Mouse (Mus musculus) cerebellum, postnatal 14 days (tissue): ENCODE data around the gene Col4a3bp.

Source experiments
- DNase-seq, 2 experiments: peaks; one replicate each; pipeline ENCODE4 v3.0.0; 2021; ENCODE audit warnings: mixed read lengths in 2 of 2

Gene Col4a3bp

GRCm38 (mm10) chr13:96542081-96542889, at the start of gene Col4a3bp, which contains the start of gene Polk:
TSS of gene Col4a3bp (plus strand) at chr13:96542618.
TSS of gene Polk (minus strand) at chr13:96542579.
- peak; percentile 96 to 98 for DNase-seq

- DNase-seq: no peak
These were observed 45.8 kb upstream of the Col4a3bp start for GRCm38 (mm10) chr13:96496630-96497029.

GRCm38 (mm10) chr13:96499891-96500290, 42.5 kb upstream of the Col4a3bp start:
- no peak for DNase-seq

DNA sequence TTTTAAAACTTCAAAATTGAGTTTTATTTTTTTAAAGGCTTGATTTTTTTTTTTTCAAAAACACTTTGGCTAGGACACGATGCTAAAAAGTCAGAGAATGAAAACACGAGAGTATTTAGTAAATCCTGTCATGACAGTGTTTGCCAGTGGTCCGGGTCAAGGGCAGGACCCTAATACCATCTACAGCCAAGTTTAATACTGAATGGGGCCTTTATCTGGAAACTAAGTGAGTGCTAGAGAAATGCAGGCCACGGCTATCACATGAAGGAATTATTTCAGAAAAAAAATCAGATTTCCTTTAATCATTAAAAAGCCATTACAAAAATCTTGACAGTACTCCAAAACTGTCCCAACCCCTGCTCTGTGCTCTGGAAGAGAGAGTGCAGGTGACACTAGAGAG, 36.8 kb upstream of the Col4a3bp start:
- DNase-seq: no peak

- DNase-seq: no peak
These were observed 36.1 kb upstream of the Col4a3bp start for GRCm38 (mm10) chr13:96506313-96506712.

- no peak for DNase-seq
These were observed 34.9 kb upstream of the Col4a3bp start for GRCm38 (mm10) chr13:96507541-96507940.

DNA sequence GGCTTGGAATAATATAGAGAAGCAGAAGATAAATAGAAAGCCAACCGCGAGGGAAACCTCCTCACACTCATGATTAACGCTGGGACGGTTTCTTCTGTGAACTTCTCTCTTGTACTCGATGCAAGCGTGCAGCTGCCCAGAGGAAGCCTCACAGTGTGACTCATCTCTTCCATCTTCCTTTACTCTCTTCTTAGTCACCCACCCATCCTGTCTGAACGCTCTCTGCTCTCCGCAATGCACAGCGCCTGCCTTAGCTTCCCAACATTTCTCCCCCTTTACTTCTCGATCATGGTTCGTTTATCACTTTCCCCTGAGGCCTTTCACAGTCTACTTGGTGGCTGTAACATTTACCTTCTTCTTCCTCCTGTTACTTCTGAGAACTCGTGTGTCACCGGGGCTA, 31.8 kb upstream of the Col4a3bp start:
- DNase-seq: no peak

DNA sequence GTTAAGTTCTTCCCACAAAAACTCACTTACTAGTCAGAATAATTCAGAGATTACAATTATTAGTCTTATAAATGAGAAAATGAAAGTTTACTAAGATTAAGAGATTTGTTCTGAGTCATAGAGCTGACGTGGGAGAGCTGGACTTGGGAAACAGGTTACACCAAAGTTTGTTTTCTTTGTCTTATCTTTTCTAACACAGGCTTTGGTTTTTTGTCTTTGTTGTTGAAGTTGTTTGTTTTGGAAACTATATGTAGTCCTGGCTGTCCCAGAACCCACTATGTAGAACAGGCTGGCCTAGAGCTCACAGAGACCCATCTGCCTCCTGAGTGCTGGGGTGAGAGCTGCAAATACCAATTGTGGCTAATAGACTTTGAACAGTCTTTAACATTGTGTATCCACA, 31.2 kb upstream of the Col4a3bp start:
- no peak for DNase-seq

- no peak for DNase-seq
These were observed 30.5 kb upstream of the Col4a3bp start for GRCm38 (mm10) chr13:96511893-96512292.

GRCm38 (mm10) chr13:96514154-96514942, 28.1 kb upstream of the Col4a3bp start:
- no peak for DNase-seq

DNA sequence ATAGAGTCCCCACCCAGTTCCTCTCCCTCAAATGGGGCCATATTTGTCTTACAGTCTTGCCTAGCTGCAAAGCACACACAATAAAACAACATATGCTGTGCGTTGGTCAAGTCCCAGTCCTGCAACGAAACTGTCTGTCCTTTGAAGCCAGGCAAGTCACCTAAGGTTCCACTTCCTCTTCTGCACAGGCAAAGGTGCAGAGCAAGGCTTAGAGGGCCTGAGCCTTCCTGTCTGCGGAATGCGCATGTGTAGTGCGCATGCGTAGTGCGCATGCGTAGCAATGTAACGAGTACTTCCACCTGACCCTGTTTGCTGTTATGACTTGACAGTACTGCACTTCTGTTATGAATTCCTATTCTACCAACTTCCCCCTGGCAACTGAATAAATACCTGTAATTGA, 26.2 kb upstream of the Col4a3bp start:
- no peak for DNase-seq

DNA sequence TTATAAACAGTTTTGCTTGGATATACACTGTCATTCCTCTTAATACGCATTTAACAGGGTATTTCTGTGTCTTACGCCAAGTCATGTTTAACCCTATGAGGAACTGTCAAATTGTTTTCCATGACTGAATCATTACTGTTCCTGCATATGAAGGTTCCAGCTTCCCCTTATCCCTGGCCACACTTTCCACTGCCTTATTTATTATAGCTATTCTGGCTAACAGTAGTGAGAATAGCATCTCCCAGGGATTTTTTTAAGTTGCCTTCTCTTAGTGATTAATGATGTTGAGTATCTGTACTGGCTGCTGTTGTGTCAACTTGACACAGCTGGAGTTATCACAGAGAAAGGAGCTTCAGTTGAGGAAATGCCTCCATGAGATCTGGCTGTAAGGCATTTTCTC, 25.1 kb upstream of the Col4a3bp start:
- no peak for DNase-seq

DNA sequence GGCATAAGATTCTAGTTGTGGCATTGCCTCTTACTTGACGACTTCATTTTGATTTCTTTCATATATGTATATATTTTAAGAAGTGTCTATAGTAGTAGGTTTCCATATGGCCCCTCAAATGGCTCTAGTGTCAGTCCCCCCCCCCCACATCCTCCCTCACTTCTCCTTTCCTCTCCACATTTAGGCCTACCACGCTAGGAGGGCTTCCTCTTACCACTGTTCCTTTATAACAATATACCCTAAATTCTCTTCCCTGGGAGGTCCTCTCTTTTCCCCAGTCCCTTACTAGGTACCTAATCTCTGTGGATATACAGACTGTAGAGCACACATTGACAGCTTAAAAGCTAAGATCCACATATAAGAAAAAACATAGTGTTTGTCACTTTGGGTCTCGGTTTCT, 21.1 kb upstream of the Col4a3bp start:
- no peak for DNase-seq

- DNase-seq: no peak
These were observed 15.4 kb upstream of the Col4a3bp start for GRCm38 (mm10) chr13:96527022-96527421.

- no peak for DNase-seq
These were observed 14.6 kb upstream of the Col4a3bp start for GRCm38 (mm10) chr13:96527856-96528255.

DNA sequence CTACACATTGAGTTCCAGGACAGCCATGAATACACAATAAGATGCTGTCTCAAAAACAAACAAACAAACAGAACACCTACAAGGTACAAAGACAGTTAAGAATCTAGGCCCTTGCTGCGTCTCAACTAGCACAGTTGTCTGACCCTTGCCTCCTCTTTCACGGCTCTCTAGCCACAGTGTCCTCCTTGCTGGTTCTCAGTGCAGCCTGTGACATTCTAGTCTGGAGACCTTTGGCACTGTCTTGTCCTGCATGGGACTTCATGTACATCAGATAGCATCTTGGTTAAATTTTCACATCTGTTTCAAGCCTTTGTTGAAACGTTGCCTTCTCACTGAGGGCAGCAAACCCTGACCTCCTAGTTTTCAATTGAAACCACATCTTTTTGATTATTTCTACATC, 13.6 kb upstream of the Col4a3bp start:
- DNase-seq: no peak

- no peak for DNase-seq
These were observed 12.9 kb upstream of the Col4a3bp start for GRCm38 (mm10) chr13:96529542-96529941.

DNA sequence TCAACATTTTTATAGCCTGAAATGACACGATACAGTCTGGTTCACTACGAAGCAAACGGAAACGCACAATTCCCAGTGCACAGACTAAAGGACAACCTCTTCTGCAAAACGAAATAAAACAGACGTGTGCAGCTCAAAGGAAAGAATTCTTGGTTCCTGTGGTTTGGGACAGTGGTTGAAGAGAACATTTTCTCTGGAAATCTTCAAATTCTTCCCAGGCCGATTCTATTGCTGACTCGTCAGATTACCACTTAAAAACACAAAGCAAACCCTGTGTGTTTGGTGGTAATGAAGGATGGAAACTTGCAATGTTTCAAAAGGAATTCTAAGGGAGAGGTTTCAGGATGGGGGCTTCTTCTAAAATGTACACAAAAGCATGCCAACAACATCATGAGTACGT, 12.4 kb upstream of the Col4a3bp start:
- DNase-seq: no peak

- DNase-seq: peak; percentile 25 to 26
These were observed 10.2 kb upstream of the Col4a3bp start for GRCm38 (mm10) chr13:96532176-96532575.

DNA sequence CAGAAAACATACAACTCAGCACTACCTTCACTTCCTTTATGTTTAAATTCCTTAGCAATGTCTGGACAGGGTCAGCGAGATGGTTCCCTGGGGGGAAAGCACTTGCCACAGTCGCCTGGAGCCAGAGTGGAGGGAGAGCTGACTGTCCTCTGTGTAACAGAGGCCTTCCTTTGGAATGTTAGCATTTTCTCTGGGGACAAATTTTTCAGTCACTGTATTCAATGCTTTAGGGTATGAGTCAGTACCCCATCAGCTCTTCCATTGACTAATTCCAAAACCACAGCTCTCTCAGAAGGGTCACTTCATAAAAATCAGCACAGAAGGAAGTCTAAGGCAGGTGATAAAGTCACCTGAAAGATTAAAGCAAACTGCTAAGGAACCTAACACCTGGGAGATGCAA, 8.7 kb upstream of the Col4a3bp start:
- no peak for DNase-seq

DNA sequence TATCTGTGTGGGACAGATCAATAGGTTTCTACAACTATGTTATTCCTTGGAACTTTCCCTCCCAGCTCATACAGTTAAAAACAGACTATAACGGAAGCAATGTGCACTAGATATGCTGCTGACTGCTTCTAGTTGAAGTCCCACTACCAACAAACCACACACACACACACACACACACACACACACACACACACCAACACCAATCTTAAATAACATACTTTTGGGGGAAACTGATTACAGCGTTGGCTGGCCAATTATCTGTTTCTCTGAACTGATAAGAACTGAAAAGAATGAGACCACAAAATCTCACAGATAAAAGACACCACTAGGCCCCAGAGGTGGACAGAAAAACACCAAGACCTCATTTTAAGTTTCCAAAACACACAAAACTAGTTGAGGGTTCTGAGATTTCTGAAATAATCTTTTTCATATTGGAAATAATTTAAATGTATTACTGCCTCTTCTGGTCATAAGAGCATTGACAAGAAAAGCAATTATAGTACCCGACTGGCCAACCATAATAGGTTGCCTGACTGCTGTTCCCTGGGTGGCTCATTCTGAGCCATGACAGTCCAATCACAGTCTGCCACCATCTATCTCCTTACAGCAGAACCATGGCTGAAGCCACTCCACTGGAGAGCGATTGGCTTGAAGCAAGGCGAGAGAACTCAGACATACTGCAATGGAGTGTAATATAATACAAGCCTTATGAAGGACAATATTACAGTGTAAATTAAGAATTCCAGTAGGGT, 5.4 kb upstream of the Col4a3bp start:
- no peak for DNase-seq

DNA sequence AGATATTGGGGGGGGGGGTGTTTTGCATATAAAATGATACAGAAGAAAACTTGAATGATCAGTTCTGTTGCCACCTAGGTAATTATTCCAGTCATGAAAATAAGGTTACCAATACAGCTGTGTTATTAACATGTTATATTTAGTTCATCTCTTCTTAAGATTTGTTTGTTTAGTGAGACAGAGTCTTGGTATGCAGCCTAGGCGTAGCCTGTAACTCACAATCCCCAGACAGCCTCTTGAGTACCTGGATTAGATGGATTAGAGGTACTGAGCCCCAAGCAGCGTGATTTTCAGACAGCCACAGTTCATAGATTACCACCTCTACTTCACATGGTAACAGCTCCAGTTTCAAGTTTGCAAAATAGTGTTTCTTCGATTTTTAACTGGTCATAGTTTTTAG, 4.3 kb upstream of the Col4a3bp start:
- DNase-seq: no peak

DNA sequence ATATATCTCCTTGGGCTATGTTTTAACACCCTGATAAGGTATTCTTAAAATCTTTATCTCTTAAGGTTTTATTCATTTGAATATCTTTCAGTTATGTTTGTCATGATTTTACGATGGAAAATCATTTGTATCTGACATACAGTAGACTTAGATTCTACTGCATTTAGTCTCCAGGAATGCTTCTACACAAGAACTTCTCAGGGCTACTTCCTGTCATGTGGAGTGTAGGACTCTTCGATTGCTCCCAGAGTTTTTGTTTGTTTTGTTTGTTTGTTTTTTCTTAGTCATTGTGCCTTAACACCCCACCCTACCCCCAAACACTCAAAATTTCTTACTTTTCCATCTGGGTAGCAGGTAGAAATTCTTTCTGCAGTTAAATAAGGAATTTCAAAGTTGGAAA, 1.0 kb upstream of the Col4a3bp start:
- no peak for DNase-seq
